Mouse (Mus musculus) myocyte (in vitro differentiated cells): ENCODE results near the gene Mta3.

ENCODE experiments used
- POLR2A ChIP-seq: IDR thresholded peaks from one replicate; pipeline ENCODE4 v1.6.1; 2011; ENCODE audit warnings: low read depth, mild to moderate bottlenecking, control low read depth, moderate library complexity; ENCODE audit not compliant: insufficient read length
- POLR2AphosphoS2 ChIP-seq: IDR thresholded peaks from one replicate; pipeline ENCODE4 v1.6.1; 2011; ENCODE audit warnings: low read depth, control low read depth; ENCODE audit not compliant: insufficient read length

DNA sequence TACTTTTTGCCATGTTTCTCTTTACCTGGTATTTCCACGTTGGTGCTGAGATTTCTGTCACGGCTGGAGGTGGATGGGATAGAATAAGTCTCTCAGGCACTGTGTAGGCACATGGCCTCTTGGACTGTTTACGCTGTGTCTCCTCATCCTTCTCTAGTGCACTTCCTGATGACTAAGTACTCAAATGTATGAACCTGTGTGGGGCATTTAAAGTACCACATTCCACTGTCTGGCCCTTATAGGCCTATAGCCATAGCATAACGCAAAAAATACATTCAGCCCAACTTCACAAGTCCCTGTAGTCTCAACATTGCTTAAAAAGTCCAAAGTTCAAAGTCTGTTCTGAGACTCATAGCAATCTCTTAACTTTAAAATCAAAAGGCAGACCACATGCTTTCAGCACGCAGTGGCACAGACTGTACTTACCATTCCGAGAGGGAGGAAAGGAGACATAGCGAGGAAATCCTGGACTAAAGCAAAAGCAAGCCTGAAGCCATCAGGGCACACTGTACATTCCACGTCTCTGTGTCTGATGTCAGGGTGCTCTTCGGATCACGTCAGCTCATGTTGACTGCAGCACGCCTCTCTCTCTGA, 38.4 kb downstream of the Mta3 start:
- no peak for TF ChIP-seq POLR2AphosphoS2
- no peak for TF ChIP-seq POLR2A
